Mouse (Mus musculus): Measurements from ENCODE around the gene Slc35b4. TPM values are rescaled to one million over a fixed set of nuclear protein-coding genes. Genes with fewer than 3 reads are reported as not detected.

The Slc35b4 gene
- polyA plus RNA-seq (2015; fragmentation: Nextera tagmentation; extraction: Ambion mirVana) = 49.0 and 52.7 TPM in 2 replicates

GRCm38 (mm10) chr6:34176864-34177247 lies at the start of gene Slc35b4:
Gene Slc35b4 (minus strand): TSS chr6:34177111.
- H3K4me2 ChIP-seq (ENCODE audit: low read length) = peak within 1 kb of the TSS; percentile 75
- H3K36me3 ChIP-seq (ENCODE audit: control insufficient read depth, insufficient read depth) = no peaks in the 10 kb centered on the region
- H3K27ac ChIP-seq (ENCODE audit: low read length) = peak within 1 kb of the TSS; percentile 77
- under 1% methylated on average over 29 of the region's 29 CpGs for WGBS
- H3K4me3 ChIP-seq (replicated peaks; ENCODE audit: low read length) = peak within 1 kb of the TSS; percentile 77
- H3K9me3 ChIP-seq (ENCODE audit: control insufficient read depth, low read length) = no peaks in the 10 kb centered on the region
- peak within 1 kb of the TSS; percentile 78 for H3K9ac ChIP-seq (replicated peaks; ENCODE audit: low read depth, low read length)
- no peaks in the 10 kb centered on the region for H3K27me3 ChIP-seq (replicated peaks; ENCODE audit: control insufficient read depth, insufficient read depth, low read length)
- peaks cover 16% of the 10 kb centered on the region for H3K4me1 ChIP-seq (replicated peaks; ENCODE audit: control insufficient read depth, insufficient read depth, low read length)
- peak; percentile 100 for ATAC-seq

- no peak overlapping the region for H3K4me3 ChIP-seq (replicated peaks; ENCODE audit: low read length)
- no peaks in the 10 kb centered on the region for H3K4me1 ChIP-seq (replicated peaks; ENCODE audit: control insufficient read depth, insufficient read depth, low read length)
- no peak overlapping the region for H3K27ac ChIP-seq (ENCODE audit: low read length)
- H3K9me3 ChIP-seq (ENCODE audit: control insufficient read depth, low read length) = peaks cover 4% of the 10 kb centered on the region
- H3K4me2 ChIP-seq (ENCODE audit: low read length) = no peak overlapping the region
- no peak overlapping the region for H3K9ac ChIP-seq (replicated peaks; ENCODE audit: low read depth, low read length)
- H3K27me3 ChIP-seq (replicated peaks; ENCODE audit: control insufficient read depth, insufficient read depth, low read length) = no peaks in the 10 kb centered on the region
- no peaks in the 10 kb centered on the region for H3K36me3 ChIP-seq (ENCODE audit: control insufficient read depth, insufficient read depth)
- 91% methylated on average over 3 of the region's 3 CpGs for WGBS
- no peak for ATAC-seq
Measured at GRCm38 (mm10) chr6:34225004-34225599, 48.2 kb upstream of the Slc35b4 start.

GRCm38 (mm10) chr6:34216450-34217319 lies 39.8 kb upstream of the Slc35b4 start:
- Histone ChIP-seq H3K4me3 (replicated peaks; ENCODE audit: low read length) (no peak overlapping the region), H3K9me3 (ENCODE audit: control insufficient read depth, low read length) (no peaks in the 10 kb centered on the region), H3K4me1 (replicated peaks; ENCODE audit: control insufficient read depth, insufficient read depth, low read length) (no peaks in the 10 kb centered on the region), H3K4me2 (ENCODE audit: low read length) (no peak overlapping the region), H3K27ac (ENCODE audit: low read length) (no peak overlapping the region), H3K27me3 (replicated peaks; ENCODE audit: control insufficient read depth, insufficient read depth, low read length) (no peaks in the 10 kb centered on the region), H3K36me3 (ENCODE audit: control insufficient read depth, insufficient read depth) (no peaks in the 10 kb centered on the region), H3K9ac (replicated peaks; ENCODE audit: low read depth, low read length) (no peak overlapping the region)
- WGBS = 67% methylated on average over 9 of the region's 9 CpGs
- no peak for ATAC-seq

GRCm38 (mm10) chr6:34205754-34206153 lies 28.8 kb upstream of the Slc35b4 start:
- H3K9ac ChIP-seq (replicated peaks; ENCODE audit: low read depth, low read length) = no peak overlapping the region
- no peak for ATAC-seq
- H3K9me3 ChIP-seq (ENCODE audit: control insufficient read depth, low read length) = no peaks in the 10 kb centered on the region

GRCm38 (mm10) chr6:34204971-34205572 lies 28.2 kb upstream of the Slc35b4 start:
- 75% methylated on average over 8 of the region's 8 CpGs for WGBS
- no peaks in the 10 kb centered on the region for H3K36me3 ChIP-seq (ENCODE audit: control insufficient read depth, insufficient read depth)
- no peak overlapping the region for H3K27ac ChIP-seq (ENCODE audit: low read length)
- no peak overlapping the region for H3K4me3 ChIP-seq (replicated peaks; ENCODE audit: low read length)
- H3K9ac ChIP-seq (replicated peaks; ENCODE audit: low read depth, low read length) = no peak overlapping the region
- no peak overlapping the region for H3K4me2 ChIP-seq (ENCODE audit: low read length)
- no peak for ATAC-seq
- H3K9me3 ChIP-seq (ENCODE audit: control insufficient read depth, low read length) = no peaks in the 10 kb centered on the region
- no peaks in the 10 kb centered on the region for H3K4me1 ChIP-seq (replicated peaks; ENCODE audit: control insufficient read depth, insufficient read depth, low read length)
- H3K27me3 ChIP-seq (replicated peaks; ENCODE audit: control insufficient read depth, insufficient read depth, low read length) = no peaks in the 10 kb centered on the region

More at GRCm38 (mm10) chr6:34205754-34206153, 28.8 kb upstream of the Slc35b4 start:
- WGBS = 94% methylated on average over 3 of the region's 3 CpGs
- no peaks in the 10 kb centered on the region for H3K27me3 ChIP-seq (replicated peaks; ENCODE audit: control insufficient read depth, insufficient read depth, low read length)
- H3K36me3 ChIP-seq (ENCODE audit: control insufficient read depth, insufficient read depth) = no peaks in the 10 kb centered on the region
- H3K4me2 ChIP-seq (ENCODE audit: low read length) = no peak overlapping the region
- no peak overlapping the region for H3K27ac ChIP-seq (ENCODE audit: low read length)
- H3K4me3 ChIP-seq (replicated peaks; ENCODE audit: low read length) = no peak overlapping the region
- H3K4me1 ChIP-seq (replicated peaks; ENCODE audit: control insufficient read depth, insufficient read depth, low read length) = no peaks in the 10 kb centered on the region

GRCm38 (mm10) chr6:34203503-34203902 lies 26.6 kb upstream of the Slc35b4 start:
- Histone ChIP-seq H3K9me3 (ENCODE audit: control insufficient read depth, low read length) (no peaks in the 10 kb centered on the region), H3K4me2 (ENCODE audit: low read length) (no peak overlapping the region), H3K27me3 (replicated peaks; ENCODE audit: control insufficient read depth, insufficient read depth, low read length) (no peaks in the 10 kb centered on the region), H3K27ac (ENCODE audit: low read length) (no peak overlapping the region), H3K4me1 (replicated peaks; ENCODE audit: control insufficient read depth, insufficient read depth, low read length) (no peaks in the 10 kb centered on the region), H3K4me3 (replicated peaks; ENCODE audit: low read length) (no peak overlapping the region), H3K36me3 (ENCODE audit: control insufficient read depth, insufficient read depth) (no peaks in the 10 kb centered on the region), H3K9ac (replicated peaks; ENCODE audit: low read depth, low read length) (no peak overlapping the region)
- ATAC-seq = no peak
- WGBS = 53% methylated on average over 7 of the region's 7 CpGs

- no peak for ATAC-seq
- no peak overlapping the region for H3K9ac ChIP-seq (replicated peaks; ENCODE audit: low read depth, low read length)
- H3K36me3 ChIP-seq (ENCODE audit: control insufficient read depth, insufficient read depth) = no peaks in the 10 kb centered on the region
- no peaks in the 10 kb centered on the region for H3K27me3 ChIP-seq (replicated peaks; ENCODE audit: control insufficient read depth, insufficient read depth, low read length)
- no peak overlapping the region for H3K27ac ChIP-seq (ENCODE audit: low read length)
- no peak overlapping the region for H3K4me3 ChIP-seq (replicated peaks; ENCODE audit: low read length)
- no peaks in the 10 kb centered on the region; the same call in 1 of the 2 replicates for H3K4me1 ChIP-seq (replicated peaks; ENCODE audit: control insufficient read depth, insufficient read depth, low read length)
- 86% methylated on average over 1 of the region's 1 CpGs for WGBS
- H3K4me2 ChIP-seq (ENCODE audit: low read length) = no peak overlapping the region
- H3K9me3 ChIP-seq (ENCODE audit: control insufficient read depth, low read length) = no peaks in the 10 kb centered on the region
Measured at GRCm38 (mm10) chr6:34194981-34195380, 18.1 kb upstream of the Slc35b4 start.

GRCm38 (mm10) chr6:34193708-34194475 lies 17.0 kb upstream of the Slc35b4 start:
- Histone ChIP-seq H3K4me2 (ENCODE audit: low read length) (no peak overlapping the region), H3K36me3 (ENCODE audit: control insufficient read depth, insufficient read depth) (no peaks in the 10 kb centered on the region), H3K4me1 (replicated peaks; ENCODE audit: control insufficient read depth, insufficient read depth, low read length) (no peaks in the 10 kb centered on the region; the same call in 1 of the 2 replicates), H3K9ac (replicated peaks; ENCODE audit: low read depth, low read length) (no peak overlapping the region), H3K9me3 (ENCODE audit: control insufficient read depth, low read length) (no peaks in the 10 kb centered on the region), H3K27me3 (replicated peaks; ENCODE audit: control insufficient read depth, insufficient read depth, low read length) (no peaks in the 10 kb centered on the region), H3K4me3 (replicated peaks; ENCODE audit: low read length) (no peak overlapping the region), H3K27ac (ENCODE audit: low read length) (no peak overlapping the region)
- WGBS = 50% methylated on average over 12 of the region's 12 CpGs
- ATAC-seq = peak; percentile 91

GRCm38 (mm10) chr6:34191401-34191800 lies 14.5 kb upstream of the Slc35b4 start:
- Histone ChIP-seq H3K4me1 (replicated peaks; ENCODE audit: control insufficient read depth, insufficient read depth, low read length) (no peaks in the 10 kb centered on the region; the same call in 1 of the 2 replicates), H3K27ac (ENCODE audit: low read length) (no peak overlapping the region), H3K9me3 (ENCODE audit: control insufficient read depth, low read length) (no peaks in the 10 kb centered on the region), H3K4me3 (replicated peaks; ENCODE audit: low read length) (no peak overlapping the region), H3K9ac (replicated peaks; ENCODE audit: low read depth, low read length) (no peak overlapping the region), H3K4me2 (ENCODE audit: low read length) (no peak overlapping the region), H3K36me3 (ENCODE audit: control insufficient read depth, insufficient read depth) (no peaks in the 10 kb centered on the region), H3K27me3 (replicated peaks; ENCODE audit: control insufficient read depth, insufficient read depth, low read length) (no peaks in the 10 kb centered on the region)
- 75% methylated on average over 8 of the region's 8 CpGs for WGBS
- no peak for ATAC-seq

Data from forebrain, embryonic 16.5 days (tissue).